Mouse (Mus musculus): ENCODE results near the gene A930017K11Rik.

- TF ChIP-seq POLR2A (IDR thresholded peaks at IDR 0.05; ENCODE audit: insufficient read depth, low read depth, low read length) (no peak), CTCF (IDR thresholded peaks at IDR 0.05) (no peak), EP300 (IDR thresholded peaks at IDR 0.05; ENCODE audit: insufficient read depth, low read depth, low read length) (no peak)
These were observed 34.2 kb downstream of the A930017K11Rik start for GRCm38 (mm10) chr17:25918037-25918750.

Measured in heart, adult 2 months (tissue).